Mouse (Mus musculus) lung, postnatal 0 days (tissue): ENCODE results near the gene Bbx.

Source experiments
- CTCF ChIP-seq: IDR thresholded peaks from 2 replicates; pipeline ENCODE4 v1.5.1; 2016; ENCODE audit warnings: antibody characterized with exemption, mild to moderate bottlenecking
- EP300 ChIP-seq: IDR thresholded peaks from 2 replicates; pipeline ENCODE4 v1.6.1; 2016; ENCODE audit warnings: antibody characterized with exemption, mild to moderate bottlenecking, control low read depth

DNA sequence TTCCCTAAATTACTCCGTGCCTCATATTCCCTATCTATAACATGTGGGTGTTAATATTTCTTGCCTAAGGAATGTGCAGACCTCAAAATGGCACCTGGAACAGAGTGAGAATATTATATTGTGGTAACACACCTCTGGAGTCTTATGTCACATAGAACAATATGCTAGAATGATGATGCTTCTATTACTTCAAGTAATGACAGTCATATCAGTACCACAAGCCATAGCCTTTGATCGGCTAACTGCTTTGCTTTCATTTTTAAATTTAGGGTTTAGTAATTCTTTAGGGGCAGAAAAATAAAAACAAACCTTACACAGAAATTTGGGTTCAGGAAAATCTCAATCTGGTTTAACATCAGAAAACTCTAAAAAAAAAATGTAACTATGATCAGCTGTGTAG lies 201.6 kb downstream of the Bbx start:
- TF ChIP-seq CTCF (no peak), EP300 (no peak)
